Mouse (Mus musculus): ENCODE data around the gene 1810010H24Rik.
"Not testable (repeated sequence)": the region's sequence is repeated elsewhere in the genome, so short reads cannot be mapped to it uniquely, and the experiment has no call there.

The 1810010H24Rik gene

DNA sequence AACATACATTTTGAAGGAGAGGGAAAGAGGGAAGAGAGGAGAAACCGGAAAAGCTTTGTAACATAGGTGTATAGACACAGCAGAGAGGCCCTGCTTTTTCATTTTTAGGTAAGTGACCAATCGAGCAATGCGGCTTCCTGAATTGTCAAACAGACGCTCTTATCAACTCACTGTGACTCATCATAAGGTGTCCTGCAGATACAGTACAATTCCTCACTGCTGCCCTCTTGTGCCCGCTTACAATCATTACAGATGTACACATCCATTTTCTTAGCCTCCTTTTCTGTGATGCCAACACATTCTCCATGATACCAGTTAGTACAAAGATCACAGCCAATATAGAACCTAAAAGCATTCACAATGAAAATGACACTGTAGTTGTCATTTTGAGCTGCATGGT is 18.8 kb downstream of the 1810010H24Rik start:
- no peak for DNase-seq (ENCODE audit: low spot score)

DNA sequence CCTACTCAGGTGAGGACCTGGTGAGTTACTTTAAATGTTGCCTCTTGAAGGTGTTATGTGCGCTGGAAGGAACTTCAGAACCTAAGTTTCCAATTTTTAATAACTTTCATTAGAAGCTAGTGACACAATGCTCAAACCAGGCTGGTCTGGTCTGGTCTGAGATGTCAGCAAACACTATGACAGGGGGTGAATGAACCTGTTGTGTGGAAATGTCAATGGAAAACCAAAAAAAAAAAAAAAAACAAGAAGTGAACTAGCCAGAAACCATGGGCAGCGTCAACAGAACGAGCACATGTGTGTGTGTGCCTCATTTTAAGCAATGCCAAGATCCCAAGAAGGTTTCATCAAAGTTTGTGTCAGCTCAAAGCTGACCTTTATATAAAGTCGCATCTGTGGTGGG is 20.1 kb downstream of the 1810010H24Rik start:
- no peak for DNase-seq (ENCODE audit: low spot score)

DNA sequence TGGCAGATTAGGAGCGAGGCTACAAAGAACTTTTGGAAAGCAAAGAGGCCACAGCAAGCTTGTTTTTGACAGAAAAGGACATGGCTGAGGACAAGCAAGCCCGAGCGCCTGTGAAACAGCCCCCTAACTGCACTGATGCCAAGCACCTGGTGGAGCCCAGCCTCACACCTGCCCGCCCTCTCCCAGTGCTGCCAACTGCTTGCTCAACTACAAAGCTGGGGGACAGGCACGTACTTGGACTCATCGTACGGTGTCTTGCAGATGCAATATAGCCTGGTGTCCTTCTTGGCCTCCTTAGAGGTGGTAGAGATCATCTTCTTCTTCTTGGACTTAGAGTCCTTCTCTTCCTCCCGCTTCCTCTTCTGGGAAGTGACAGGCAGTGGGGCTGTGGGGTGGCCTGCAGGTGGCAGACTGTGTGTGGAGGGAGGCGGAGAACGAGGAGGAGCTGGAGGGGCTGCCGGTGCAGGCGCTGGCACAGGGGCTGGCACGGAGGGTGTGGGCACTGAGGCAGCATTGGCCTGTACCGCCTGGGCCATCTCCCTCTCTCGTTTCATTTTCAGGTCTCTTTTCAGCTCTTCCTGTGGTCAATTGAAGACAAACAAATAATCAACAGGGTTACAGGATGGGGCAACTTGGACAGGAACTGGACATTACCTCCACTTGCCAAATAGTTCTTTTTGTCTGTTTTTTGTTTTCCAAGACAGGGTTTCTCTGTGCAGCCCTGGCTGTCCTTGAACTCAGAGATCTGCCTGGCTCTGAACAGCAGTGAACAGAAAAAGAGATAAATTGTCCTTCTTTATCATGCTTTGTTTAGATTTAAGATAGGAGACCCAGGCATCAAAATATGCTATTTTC is 21.5 kb downstream of the 1810010H24Rik start:
- DNase-seq (ENCODE audit: low spot score): no peak

- no peak for DNase-seq (ENCODE audit: low spot score)
Measured at GRCm38 (mm10) chr11:107054870-107055269, 29.4 kb downstream of the 1810010H24Rik start.

- DNase-seq (ENCODE audit: low spot score): no peak
Measured at GRCm38 (mm10) chr11:107057391-107057790, 31.9 kb downstream of the 1810010H24Rik start.

GRCm38 (mm10) chr11:107059634-107060033 is 34.2 kb downstream of the 1810010H24Rik start:
- not testable (repeated sequence) for DNase-seq (ENCODE audit: low spot score)

DNA sequence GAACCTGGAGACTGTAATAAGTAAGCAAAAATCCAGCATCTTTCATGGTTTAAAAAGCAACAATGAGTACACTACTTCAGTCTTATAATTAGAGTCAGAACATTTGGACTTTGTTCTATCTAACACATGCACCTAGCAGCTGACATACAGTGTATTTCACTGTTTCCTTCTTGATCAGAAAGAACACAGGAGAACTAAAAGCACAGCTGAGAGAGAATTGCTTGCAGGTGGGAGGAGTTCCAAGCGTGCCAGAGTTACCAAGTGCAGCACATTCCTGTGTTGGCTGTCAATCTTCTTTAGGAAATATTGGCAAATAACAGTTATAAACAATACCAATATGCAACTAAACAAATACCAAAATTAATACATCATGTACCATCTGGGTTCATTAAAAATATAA is 35.5 kb downstream of the 1810010H24Rik start:
- DNase-seq (ENCODE audit: low spot score): no peak

DNA sequence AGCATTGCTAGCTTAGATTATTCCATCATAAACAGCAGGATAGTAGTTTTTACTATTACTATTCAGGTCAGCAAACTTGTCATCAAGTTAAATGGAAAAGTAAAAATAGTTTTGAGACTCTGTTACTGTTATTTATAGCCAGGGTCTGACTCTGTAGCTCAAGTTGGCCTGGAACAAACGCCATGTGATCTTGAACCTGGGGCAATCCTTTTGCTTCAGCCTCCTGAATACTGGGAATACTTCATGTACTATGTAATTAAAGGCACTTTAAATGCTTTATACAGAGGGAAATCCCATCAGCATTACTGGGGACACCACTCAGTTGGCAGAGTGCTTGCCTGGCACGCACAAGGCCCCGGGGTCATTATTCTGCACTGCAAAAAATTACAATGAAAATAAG is 37.6 kb downstream of the 1810010H24Rik start:
- DNase-seq (ENCODE audit: low spot score): no peak

- DNase-seq (ENCODE audit: low spot score): no peak
Measured at GRCm38 (mm10) chr11:107064590-107064989, 39.1 kb downstream of the 1810010H24Rik start.

- no peak for DNase-seq (ENCODE audit: low spot score)
Measured at GRCm38 (mm10) chr11:107065216-107065785, 39.8 kb downstream of the 1810010H24Rik start.
